Mouse (Mus musculus) adrenal gland, postnatal 4 days (tissue): ENCODE measurements at regions not wholly inside any gene's neighbourhood (a gene's known extent, or its start where the extent isn't known, plus 50 kb on each side); places are given as distances from the start of the nearest gene placed in this dataset. TPM values are rescaled to one million over a fixed set of nuclear protein-coding genes. Genes with fewer than 3 reads are reported as not detected.

Experiments
- DNase-seq, 2 experiments: peaks; one replicate each; pipeline ENCODE4 v3.0.0; 2021 to 2022; ENCODE audit warnings: low spot score in 2 of 2, mixed read lengths in 2 of 2
- microRNA-seq: library from miRNA; unstranded; fragments of <30 nt; microRNA quantifications from one replicate; pipeline ENCODE4 v1.2.0, GENCODE M21; 2021

GRCm38 (mm10) chr11:24789120-24789519, 711.3 kb downstream of the Bcl11a start:
- no peak for DNase-seq

- DNase-seq: no peak
Observed at GRCm38 (mm10) chr11:24795510-24796211, 717.8 kb downstream of the Bcl11a start.

DNA sequence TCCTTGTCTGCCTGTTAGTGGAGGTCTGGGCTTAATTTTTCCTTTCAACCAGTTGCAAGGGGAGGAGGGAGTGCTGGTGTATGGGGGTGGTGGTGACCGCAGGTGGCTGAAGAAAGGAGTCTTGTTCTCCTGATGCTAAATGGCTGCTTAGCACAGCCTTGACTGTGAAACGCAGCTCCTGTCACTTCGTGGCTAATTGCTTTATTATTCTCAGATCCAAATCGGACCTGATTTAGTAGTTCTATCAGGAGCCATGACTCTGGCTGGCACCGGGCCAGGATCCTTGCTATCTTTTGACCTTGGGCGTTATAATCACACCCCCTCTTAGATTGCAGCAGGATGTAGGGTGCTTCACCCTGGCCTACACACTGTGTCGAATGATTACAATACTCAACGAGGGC, 726.8 kb downstream of the Bcl11a start:
- DNase-seq: peak in 1 of 2 experiments; percentile 4

- DNase-seq: no peak
Observed at GRCm38 (mm10) chr11:24829578-24830401, 751.9 kb downstream of the Bcl11a start.

GRCm38 (mm10) chr11:24830484-24830883, 752.6 kb downstream of the Bcl11a start:
- DNase-seq: no peak

DNA sequence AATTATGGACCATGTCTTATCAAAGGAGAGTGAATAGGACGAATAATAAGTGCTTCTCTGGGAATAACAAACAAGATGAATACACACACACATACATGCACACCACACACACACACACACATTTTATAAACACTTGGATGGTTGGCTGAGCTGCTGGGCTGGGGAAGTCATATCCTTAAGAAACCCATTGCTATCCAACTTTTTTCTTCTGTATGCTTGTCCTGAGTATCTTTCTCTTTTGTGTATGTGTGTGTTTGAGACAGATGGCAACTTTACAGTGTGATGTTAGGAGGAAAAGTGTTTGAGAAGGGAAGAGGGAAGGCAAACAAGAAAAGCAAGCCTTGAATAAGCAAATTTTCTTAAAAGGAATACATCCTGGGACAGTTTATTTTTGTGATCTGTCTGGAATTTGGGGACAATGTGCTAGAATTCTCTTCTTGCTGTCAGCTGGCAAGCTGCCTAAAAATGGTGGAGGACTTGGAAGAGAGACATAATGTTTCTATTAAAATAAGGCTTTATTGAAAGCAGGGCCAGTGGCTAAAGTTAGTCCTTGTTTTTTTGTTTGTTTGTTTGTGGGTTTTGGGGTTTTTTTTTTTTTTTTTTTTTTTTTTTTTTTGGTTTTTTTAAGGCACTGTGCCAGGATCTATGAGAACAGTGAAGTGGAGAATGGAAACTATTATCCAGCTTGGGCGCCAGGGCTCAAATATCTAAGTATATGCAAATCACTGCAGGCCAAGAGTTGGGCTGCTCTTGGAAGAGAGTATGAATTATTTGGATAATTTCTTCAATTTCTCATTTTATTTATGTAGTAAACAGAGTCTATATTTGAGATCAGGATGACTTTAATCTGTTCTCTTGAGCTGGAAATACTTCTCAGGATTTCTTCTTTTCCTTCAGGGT, 766.2 kb downstream of the Bcl11a start:
- DNase-seq: no peak

GRCm38 (mm10) chr11:24856991-24857390, 779.1 kb downstream of the Bcl11a start:
- DNase-seq: no peak

DNA sequence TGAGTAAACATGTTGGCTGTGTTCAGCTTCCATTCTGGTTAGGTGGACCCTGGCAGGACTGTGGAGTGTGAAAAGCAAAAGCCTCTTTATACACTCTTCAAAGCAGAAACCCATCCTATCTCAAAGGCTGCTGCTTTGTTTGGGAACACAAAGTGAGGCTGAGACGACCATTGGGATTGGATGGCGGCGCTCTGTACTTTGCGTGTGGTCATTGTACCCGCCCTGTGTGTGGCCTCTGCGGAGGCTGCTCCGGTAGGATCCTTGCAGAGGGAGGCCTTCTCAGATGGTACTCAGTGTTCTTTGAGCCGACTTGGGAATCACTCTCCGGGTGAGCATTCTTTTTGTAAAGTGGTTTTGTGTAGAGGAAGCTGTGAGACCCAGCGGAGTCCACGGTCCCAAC, 786.8 kb downstream of the Bcl11a start:
- DNase-seq: no peak

- no peak for DNase-seq
Observed at GRCm38 (mm10) chr11:24865067-24865796, 787.4 kb downstream of the Bcl11a start.

Small RNAs in the stretch of these regions (microRNA-seq; reads per million reads assigned to microRNA genes)
- gene Gm25507: not detected
